Mouse (Mus musculus) kidney, adult 2 months (tissue): ENCODE data around the gene Celf6.

Experiments
- CTCF ChIP-seq: fragments of 200-500 bp; conservative IDR thresholded peaks from 2 replicates; pipeline ENCODE4 v1.5.1; 2011; ENCODE audit warnings: low read depth, mild to moderate bottlenecking, control low read depth, low read length, moderate library complexity, mixed read lengths; ENCODE audit not compliant: insufficient read depth, insufficient read length
- POLR2A ChIP-seq: fragments of 200-500 bp; IDR thresholded peaks from one replicate; pipeline ENCODE4 v1.6.1; 2011; ENCODE audit warnings: low read depth, low read length, control low read depth

- TF ChIP-seq POLR2A (no peak), CTCF (no peak)
Observed at GRCm38 (mm10) chr9:59552610-59553009, 25.1 kb upstream of the Celf6 start.
